Mouse (Mus musculus) testis, postnatal 14 days (tissue): ENCODE data around the gene Tas2r126.
"Not testable (repeated sequence)": the region's sequence is repeated elsewhere in the genome, so short reads cannot be mapped to it uniquely, and the experiment has no call there.

Experiments used
- DNase-seq: peaks from one replicate; pipeline ENCODE4 v3.0.0; 2021; ENCODE audit warnings: low spot score

The Tas2r126 gene

GRCm38 (mm10) chr6:42434446-42434845, at the start of gene Tas2r126:
Gene Tas2r126 (plus strand): TSS chr6:42434535.
- no peak for DNase-seq

GRCm38 (mm10) chr6:42385635-42386034, 48.7 kb upstream of the Tas2r126 start:
- no peak for DNase-seq

GRCm38 (mm10) chr6:42391796-42392330, 42.5 kb upstream of the Tas2r126 start:
- no peak for DNase-seq

GRCm38 (mm10) chr6:42395960-42396809, 38.1 kb upstream of the Tas2r126 start:
- DNase-seq = peak; percentile 75

GRCm38 (mm10) chr6:42397041-42397657, 37.2 kb upstream of the Tas2r126 start:
- DNase-seq = no peak

- no peak for DNase-seq
Measured at GRCm38 (mm10) chr6:42398285-42398684, 36.0 kb upstream of the Tas2r126 start.

- no peak for DNase-seq
Measured at GRCm38 (mm10) chr6:42398998-42399397, 35.3 kb upstream of the Tas2r126 start.

- DNase-seq = no peak
Measured at GRCm38 (mm10) chr6:42399938-42400337, 34.4 kb upstream of the Tas2r126 start, which contains the start of gene Tas2r143. Gene Tas2r143 (plus strand): TSS chr6:42400238.

- no peak for DNase-seq
Measured at GRCm38 (mm10) chr6:42405134-42405533, 29.2 kb upstream of the Tas2r126 start, which contains the start of gene Tas2r135. Gene Tas2r135 (plus strand): TSS chr6:42405434.

GRCm38 (mm10) chr6:42419443-42419842, 14.9 kb upstream of the Tas2r126 start:
- DNase-seq = no peak

GRCm38 (mm10) chr6:42421439-42421838, 12.9 kb upstream of the Tas2r126 start:
- no peak for DNase-seq

- DNase-seq = no peak
Measured at GRCm38 (mm10) chr6:42424472-42424871, 9.9 kb upstream of the Tas2r126 start.

GRCm38 (mm10) chr6:42426337-42426736, 8.0 kb upstream of the Tas2r126 start:
- DNase-seq = no peak

GRCm38 (mm10) chr6:42433554-42433953, 781 bp upstream of the Tas2r126 start:
- DNase-seq = no peak

GRCm38 (mm10) chr6:42435490-42435889, 1.2 kb downstream of the Tas2r126 start:
- no peak for DNase-seq

GRCm38 (mm10) chr6:42441395-42441794, 7.1 kb downstream of the Tas2r126 start:
- DNase-seq = no peak

- no peak for DNase-seq
Measured at GRCm38 (mm10) chr6:42444491-42444890, 10.2 kb downstream of the Tas2r126 start.

GRCm38 (mm10) chr6:42447381-42447780, 13.0 kb downstream of the Tas2r126 start:
- DNase-seq = no peak

- DNase-seq = no peak
Measured at GRCm38 (mm10) chr6:42465096-42465495, 30.8 kb downstream of the Tas2r126 start, which contains the start of gene Olfr458. Gene Olfr458 (minus strand): TSS chr6:42465196.

GRCm38 (mm10) chr6:42470542-42470941, 36.2 kb downstream of the Tas2r126 start:
- no peak for DNase-seq

GRCm38 (mm10) chr6:42471298-42471697, 37.0 kb downstream of the Tas2r126 start:
- not testable (repeated sequence) for DNase-seq

GRCm38 (mm10) chr6:42476235-42476634, 41.9 kb downstream of the Tas2r126 start, which contains the start of gene Olfr457:
Gene Olfr457 (minus strand): TSS chr6:42476335.
- no peak for DNase-seq

GRCm38 (mm10) chr6:42484633-42485032, 50.3 kb downstream of the Tas2r126 start:
- DNase-seq = no peak
